Mouse (Mus musculus): Measurements from ENCODE around the gene Tbx1. TPM values are rescaled to one million over a fixed set of nuclear protein-coding genes. Genes with fewer than 3 reads are reported as not detected.
A peak's percentile ranks its signal among the peaks of the same experiment; 100 is the strongest.

Tbx1 gene
- polyA plus RNA-seq, 1 experiment from 2014 or later = 15.8 TPM

DNA sequence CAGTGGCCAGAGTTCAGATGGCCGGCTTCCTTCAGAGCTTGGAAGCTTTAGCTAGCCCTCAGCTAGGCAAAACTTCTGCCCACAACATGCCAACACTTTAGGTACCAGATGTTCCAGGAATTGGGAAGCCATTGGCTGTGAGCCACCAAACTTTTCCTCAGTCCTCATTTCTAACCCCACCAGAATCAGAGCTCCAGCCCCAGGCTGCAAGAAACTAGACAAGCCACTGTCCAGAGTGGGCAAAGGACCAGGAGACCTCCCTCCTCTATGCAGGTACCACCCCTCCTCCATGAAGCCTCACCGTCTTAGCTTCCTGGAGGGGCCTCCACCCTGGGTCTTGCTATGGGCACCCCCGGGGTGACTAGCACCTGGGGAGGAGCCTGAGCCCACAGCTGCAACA lies 36.7 kb upstream of the Tbx1 start:
- no peaks in the 10 kb centered on the region for H3K9me3 ChIP-seq (ENCODE audit: low read depth, low read length)
- ATAC-seq (ENCODE audit: insufficient read depth) (no peak), DNase-seq (no peak)
- WGBS = 49% methylated on average over 3 of the region's 3 CpGs
- peaks cover 58% of the 10 kb centered on the region for H3K27me3 ChIP-seq (ENCODE audit: insufficient read depth, low read length)
- H3K4me3 ChIP-seq (ENCODE audit: low read depth, low read length) = 0 out of 2 replicates have a peak overlapping the region, but pooled peaks have one; percentile 48
- H3K4me1 ChIP-seq (ENCODE audit: insufficient read depth) = peaks cover 15% of the 10 kb centered on the region
- H3K36me3 ChIP-seq (ENCODE audit: insufficient read depth) = peaks cover 25% of the 10 kb centered on the region; the same call in 1 of the 2 replicates
- peak overlapping the region; percentile 90 for H3K4me2 ChIP-seq
- no peak overlapping the region for H3K27ac ChIP-seq (ENCODE audit: low read depth)
- no peak overlapping the region for H3K9ac ChIP-seq
- TF ChIP-seq CTCF (IDR thresholded peaks at IDR 0.05; ENCODE audit: low read depth) = no peak

DNA sequence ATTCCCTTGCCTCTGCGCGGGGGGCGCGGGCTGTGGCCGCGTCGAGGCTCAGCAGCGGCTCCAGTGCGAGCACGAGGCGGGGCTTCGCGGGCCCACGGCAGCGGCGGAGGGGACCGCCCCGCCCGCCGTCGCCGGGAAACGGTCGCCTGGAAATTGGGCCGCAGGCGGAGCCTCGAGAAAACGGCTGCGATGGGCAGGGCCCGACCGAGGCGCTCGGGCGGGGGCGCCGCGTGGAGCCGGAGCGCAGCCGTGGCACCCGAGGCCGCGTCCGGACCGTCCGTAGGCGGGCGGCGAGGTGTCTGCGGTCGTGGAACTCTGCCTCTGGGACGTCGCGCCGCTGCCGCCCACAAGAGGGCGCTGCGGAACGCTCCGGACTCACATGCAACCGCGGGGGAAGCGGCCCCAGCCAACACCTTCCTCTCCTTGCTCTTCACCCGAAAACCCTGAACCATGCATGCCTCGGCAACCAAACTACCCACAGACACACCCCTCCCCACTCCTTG lies 36.0 kb upstream of the Tbx1 start, which contains the start of gene Gm49601:
Gm49601 (minus strand) TSS at position 52 of the 503 bp plus-strand sequence.
- no peak within 1 kb of the TSS for H3K27ac ChIP-seq (ENCODE audit: low read depth)
- peak; percentile 28 for ATAC-seq (ENCODE audit: insufficient read depth)

DNA sequence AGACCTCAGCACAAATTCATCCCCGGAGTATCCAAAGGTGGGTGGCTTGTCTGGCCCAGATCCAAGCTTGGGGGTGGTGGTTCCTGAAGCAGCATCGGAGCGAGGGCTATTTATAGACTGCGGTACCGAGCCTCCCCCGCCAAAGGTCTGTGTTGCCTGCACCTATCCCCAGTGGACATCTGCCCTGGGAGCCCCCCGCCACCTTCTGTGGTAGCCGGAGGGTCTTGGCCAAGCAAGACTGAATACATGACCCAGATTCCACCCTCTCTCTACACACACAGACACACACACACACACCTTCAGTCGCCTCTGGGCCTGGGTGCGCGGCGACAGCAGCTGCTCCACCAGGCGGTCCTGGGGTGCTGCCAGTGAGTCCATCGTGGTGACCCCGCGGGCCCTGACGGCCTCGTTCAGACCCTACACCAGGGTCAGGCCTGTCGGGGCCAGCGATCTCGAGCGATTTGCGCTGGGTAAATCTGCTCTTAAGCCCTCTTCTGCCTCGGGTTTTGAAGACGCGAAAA lies 35.4 kb upstream of the Tbx1 start:
- TF ChIP-seq CTCF (IDR thresholded peaks at IDR 0.05; ENCODE audit: low read depth) = no peak
- Histone ChIP-seq H3K36me3 (ENCODE audit: insufficient read depth) (peaks cover 26% of the 10 kb centered on the region; the same call in 1 of the 2 replicates), H3K27me3 (ENCODE audit: insufficient read depth, low read length) (peaks cover 71% of the 10 kb centered on the region), H3K4me2 (peak overlapping the region; percentile 90), H3K4me3 (ENCODE audit: low read depth, low read length) (peak overlapping the region; percentile 48), H3K9me3 (ENCODE audit: low read depth, low read length) (no peaks in the 10 kb centered on the region), H3K27ac (ENCODE audit: low read depth) (no peak overlapping the region), H3K9ac (peak overlapping the region; percentile 54), H3K4me1 (ENCODE audit: insufficient read depth) (peaks cover 17% of the 10 kb centered on the region)
- ATAC-seq (ENCODE audit: insufficient read depth) (0 out of 2 replicates have a peak, but pooled peaks have one; percentile 0), DNase-seq (no peak)
- 16% methylated on average over 26 of the region's 26 CpGs for WGBS

More for the DNA sequence above, 36.0 kb upstream of the Tbx1 start, which contains the start of gene Gm49601:
- peak within 1 kb of the TSS; percentile 90 for H3K4me2 ChIP-seq
- H3K4me3 ChIP-seq (ENCODE audit: low read depth, low read length) = peak within 1 kb of the TSS; percentile 48
- H3K9me3 ChIP-seq (ENCODE audit: low read depth, low read length) = no peaks in the 10 kb centered on the region
- peak within 1 kb of the TSS; percentile 54 for H3K9ac ChIP-seq
- under 1% methylated on average over 52 of the region's 65 CpGs for WGBS
- TF ChIP-seq CTCF (IDR thresholded peaks at IDR 0.05; ENCODE audit: low read depth) = peak; percentile 88
- H3K36me3 ChIP-seq (ENCODE audit: insufficient read depth) = peaks cover 26% of the 10 kb centered on the region; the same call in 1 of the 2 replicates
- H3K4me1 ChIP-seq (ENCODE audit: insufficient read depth) = peaks cover 15% of the 10 kb centered on the region
- H3K27me3 ChIP-seq (ENCODE audit: insufficient read depth, low read length) = peaks cover 65% of the 10 kb centered on the region
- peak; percentile 89 for DNase-seq

DNA sequence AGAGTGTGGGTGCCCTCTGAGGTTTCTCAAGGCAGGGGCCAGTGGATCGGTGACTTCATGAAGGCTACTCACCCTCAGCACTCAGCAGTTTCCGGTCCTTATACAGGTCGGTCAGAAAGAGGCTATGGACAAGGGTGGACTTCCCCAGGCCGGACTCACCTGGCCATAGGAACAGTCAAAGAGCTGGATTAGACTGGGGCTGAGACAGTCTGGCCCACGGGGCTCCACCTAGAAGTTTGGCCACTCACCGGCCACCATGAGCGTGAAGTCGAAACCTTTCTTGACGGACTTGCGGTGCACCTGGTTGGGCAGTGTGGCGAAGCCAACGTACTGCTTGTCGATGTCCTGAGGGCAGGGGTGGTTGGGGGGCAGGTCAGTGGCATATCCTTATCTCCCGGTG lies 34.6 kb upstream of the Tbx1 start:
- Histone ChIP-seq H3K9ac (no peak overlapping the region), H3K36me3 (ENCODE audit: insufficient read depth) (peaks cover 26% of the 10 kb centered on the region; the same call in 1 of the 2 replicates), H3K27me3 (ENCODE audit: insufficient read depth, low read length) (peaks cover 79% of the 10 kb centered on the region), H3K4me2 (no peak overlapping the region), H3K4me3 (ENCODE audit: low read depth, low read length) (no peak overlapping the region), H3K27ac (ENCODE audit: low read depth) (no peak overlapping the region), H3K9me3 (ENCODE audit: low read depth, low read length) (no peaks in the 10 kb centered on the region), H3K4me1 (ENCODE audit: insufficient read depth) (peaks cover 17% of the 10 kb centered on the region)
- ATAC-seq (ENCODE audit: insufficient read depth) (no peak), DNase-seq (no peak)
- WGBS = 61% methylated on average over 14 of the region's 14 CpGs
- no peak for TF ChIP-seq CTCF (IDR thresholded peaks at IDR 0.05; ENCODE audit: low read depth)

DNA sequence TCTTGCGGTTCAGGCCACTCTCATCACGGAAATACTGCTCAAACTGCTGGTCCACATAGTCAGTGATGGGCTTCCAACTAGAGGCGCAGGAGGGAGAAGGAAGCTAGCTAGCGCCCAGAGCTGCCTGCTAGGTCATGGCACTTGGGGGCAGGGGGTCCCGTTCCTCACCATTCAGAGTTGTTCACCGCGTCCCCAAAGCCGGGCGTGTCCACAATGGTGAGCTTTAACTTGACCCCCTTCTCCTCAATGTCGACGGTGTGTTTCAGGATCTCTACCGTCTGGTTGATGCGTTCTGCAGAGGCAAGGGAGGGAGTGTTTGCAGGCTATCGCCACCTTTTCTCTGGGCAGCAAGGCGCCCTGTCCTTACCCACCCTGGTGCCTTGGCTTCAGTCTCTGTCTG lies 34.2 kb upstream of the Tbx1 start:
- ATAC-seq (ENCODE audit: insufficient read depth) = no peak
- H3K27ac ChIP-seq (ENCODE audit: low read depth) = no peak overlapping the region
- 54% methylated on average over 15 of the region's 15 CpGs for WGBS
- peaks cover 83% of the 10 kb centered on the region for H3K27me3 ChIP-seq (ENCODE audit: insufficient read depth, low read length)
- no peak overlapping the region for H3K9ac ChIP-seq
- DNase-seq = no peak
- peaks cover 17% of the 10 kb centered on the region for H3K4me1 ChIP-seq (ENCODE audit: insufficient read depth)
- peaks cover 26% of the 10 kb centered on the region; the same call in 1 of the 2 replicates for H3K36me3 ChIP-seq (ENCODE audit: insufficient read depth)
- no peak for TF ChIP-seq CTCF (IDR thresholded peaks at IDR 0.05; ENCODE audit: low read depth)
- H3K9me3 ChIP-seq (ENCODE audit: low read depth, low read length) = no peaks in the 10 kb centered on the region
- no peak overlapping the region for H3K4me3 ChIP-seq (ENCODE audit: low read depth, low read length)
- no peak overlapping the region for H3K4me2 ChIP-seq

DNA sequence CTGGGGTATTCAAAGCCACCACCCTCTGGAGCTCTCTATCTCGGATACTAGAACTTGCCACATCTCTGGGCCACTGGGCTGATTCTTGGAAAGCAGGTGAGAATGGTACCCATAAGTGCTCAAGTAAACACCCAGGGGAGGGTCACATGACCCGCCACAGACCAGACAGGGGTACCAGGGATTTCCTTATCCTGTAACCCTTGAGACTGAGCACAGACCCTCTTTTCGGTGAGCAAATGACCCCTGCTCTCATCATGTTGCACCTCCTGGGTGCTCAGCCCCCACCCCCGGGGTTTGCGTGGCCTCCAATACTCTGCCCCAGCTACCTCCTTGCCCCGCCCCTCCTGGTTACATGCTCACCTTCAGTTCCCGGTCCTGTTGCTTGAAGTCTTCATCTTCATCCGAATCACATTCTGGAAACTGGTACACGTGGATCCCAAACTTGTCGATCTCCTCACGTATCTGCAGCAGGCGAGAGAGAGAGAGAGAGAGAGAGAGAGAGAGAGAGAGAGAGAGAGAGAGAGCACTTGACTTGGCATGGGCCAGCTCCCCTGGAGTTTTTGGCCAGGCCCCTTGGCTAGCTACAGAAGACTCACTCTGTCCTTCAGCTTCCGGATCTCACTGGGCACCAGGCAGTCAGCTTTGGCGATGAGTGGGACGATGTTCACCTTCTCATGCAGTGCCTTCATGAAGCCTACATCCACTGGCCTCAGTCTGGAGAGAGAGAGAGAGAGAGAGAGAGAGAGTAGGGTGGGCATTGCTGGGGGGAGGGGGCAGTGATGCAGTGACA lies 33.5 kb upstream of the Tbx1 start:
- H3K27ac ChIP-seq (ENCODE audit: low read depth) = no peak overlapping the region
- H3K4me1 ChIP-seq (ENCODE audit: insufficient read depth) = peaks cover 16% of the 10 kb centered on the region
- H3K9ac ChIP-seq = no peak overlapping the region
- no peaks in the 10 kb centered on the region for H3K9me3 ChIP-seq (ENCODE audit: low read depth, low read length)
- no peak overlapping the region for H3K4me3 ChIP-seq (ENCODE audit: low read depth, low read length)
- H3K36me3 ChIP-seq (ENCODE audit: insufficient read depth) = peaks cover 26% of the 10 kb centered on the region; the same call in 1 of the 2 replicates
- no peak overlapping the region for H3K4me2 ChIP-seq
- peaks cover 90% of the 10 kb centered on the region for H3K27me3 ChIP-seq (ENCODE audit: insufficient read depth, low read length)
- no peak for TF ChIP-seq CTCF (IDR thresholded peaks at IDR 0.05; ENCODE audit: low read depth)
- ATAC-seq (ENCODE audit: insufficient read depth) (no peak), DNase-seq (no peak)
- whole genome bisulfite sequencing = 62% methylated on average over 15 of the region's 15 CpGs
